Mouse (Mus musculus): ENCODE data around the gene Ms4a6b.
"Not testable (repeated sequence)": the region's sequence is repeated elsewhere in the genome, so short reads cannot be mapped to it uniquely, and the experiment has no call there.

The Ms4a6b gene

DNA sequence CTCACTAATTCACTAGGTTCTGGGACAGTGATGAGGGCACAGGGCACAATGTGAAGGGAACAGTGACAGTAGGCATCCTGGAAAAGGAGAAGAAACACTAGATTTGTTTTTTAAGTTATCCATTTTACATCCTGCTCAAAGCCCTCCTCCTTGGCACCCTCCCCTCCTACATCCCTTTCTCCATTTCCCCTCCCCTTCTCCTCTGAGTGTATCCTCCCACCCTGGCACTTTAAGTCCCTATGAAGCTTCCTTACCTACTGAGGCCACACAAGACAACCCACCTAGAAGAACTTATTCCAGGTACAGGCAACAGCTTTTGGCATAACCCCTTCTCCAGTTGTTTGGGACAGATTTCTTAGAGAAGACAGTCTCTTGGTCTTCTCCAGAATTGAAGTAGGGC is at the start of gene Ms4a6b:
Gene Ms4a6b (plus strand): TSS at position 267 of the 400 bp plus-strand sequence.
- no peak for DNase-seq

DNA sequence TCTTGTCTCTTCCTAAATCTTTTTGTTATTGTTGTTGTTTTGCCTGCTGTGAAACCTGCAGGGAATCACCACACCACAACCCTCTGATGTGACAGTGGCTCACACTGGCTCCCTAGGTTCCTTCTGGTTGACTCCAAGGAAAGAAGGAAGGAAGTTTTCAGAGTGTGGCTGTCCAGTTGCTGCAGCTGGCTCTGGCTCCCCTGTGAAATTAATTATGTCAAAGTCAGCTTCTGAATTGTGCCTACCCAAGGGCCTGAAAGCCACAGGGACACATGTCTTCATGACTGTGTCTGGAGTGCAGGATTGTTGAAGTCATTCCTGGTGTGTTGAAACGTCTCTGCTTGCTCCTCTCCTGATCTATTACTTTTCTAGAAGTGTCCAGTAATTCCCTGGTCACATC is 48.0 kb upstream of the Ms4a6b start:
- DNase-seq = not testable (repeated sequence)

DNA sequence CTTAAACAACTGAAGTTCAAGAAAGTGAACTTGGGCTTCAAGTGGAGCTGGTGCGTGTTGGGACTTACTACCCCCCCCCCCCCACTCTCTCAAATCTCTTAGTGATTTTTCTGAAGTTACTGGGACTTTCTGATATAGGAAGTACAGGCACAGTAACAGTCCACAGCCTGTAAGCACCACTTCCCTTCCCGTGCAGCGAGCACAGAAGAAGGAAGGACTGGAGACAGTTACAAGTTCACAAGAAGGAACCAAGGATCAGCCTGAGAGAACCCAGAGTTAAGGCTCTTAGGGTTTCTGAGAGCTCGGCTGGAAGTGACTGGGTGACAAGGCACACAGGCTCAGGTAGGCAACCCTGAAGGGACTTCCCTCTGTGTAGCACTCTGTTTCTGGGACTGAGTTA is 47.1 kb upstream of the Ms4a6b start, which contains the start of gene Ms4a6c:
Gene Ms4a6c (plus strand): TSS at position 152 of the 400 bp plus-strand sequence.
- DNase-seq = not testable (repeated sequence)

DNA sequence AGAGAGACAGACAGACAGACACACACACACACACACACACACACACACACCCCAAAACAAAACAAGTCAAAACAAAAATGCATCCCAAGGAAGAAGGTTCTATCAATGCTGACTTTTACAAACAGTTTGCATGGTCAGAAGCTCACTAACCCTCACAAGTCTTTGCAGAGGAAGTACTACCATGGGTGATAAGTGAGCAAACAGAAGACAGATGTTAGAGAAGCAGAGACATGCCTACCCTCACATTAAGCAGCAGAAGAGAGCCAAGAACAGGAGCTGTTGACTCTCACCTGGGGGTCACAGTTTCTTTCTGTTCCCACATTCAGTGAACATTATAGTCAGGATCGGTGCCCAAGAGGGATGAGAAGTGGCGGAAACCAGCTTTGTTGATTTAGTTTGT is 36.6 kb upstream of the Ms4a6b start:
- DNase-seq = no peak

DNA sequence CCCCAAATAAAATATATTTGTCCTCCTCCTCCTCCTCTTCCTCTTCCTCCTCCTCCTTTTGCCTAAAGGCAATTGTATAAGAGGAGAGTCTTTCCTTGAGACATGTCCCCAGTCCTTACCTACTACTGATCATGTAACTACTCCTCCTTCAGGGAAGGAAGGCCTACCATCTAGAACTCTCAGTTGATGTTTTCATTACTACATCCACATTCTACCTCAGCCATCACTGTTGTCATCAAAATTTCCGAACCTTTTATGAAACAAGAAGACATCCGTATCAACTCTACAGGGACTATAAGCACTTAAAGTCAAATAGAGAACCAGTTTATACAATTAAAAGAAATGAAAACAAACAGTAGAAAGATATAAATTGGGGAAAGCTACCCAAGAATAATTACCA is 33.6 kb upstream of the Ms4a6b start:
- no peak for DNase-seq

DNA sequence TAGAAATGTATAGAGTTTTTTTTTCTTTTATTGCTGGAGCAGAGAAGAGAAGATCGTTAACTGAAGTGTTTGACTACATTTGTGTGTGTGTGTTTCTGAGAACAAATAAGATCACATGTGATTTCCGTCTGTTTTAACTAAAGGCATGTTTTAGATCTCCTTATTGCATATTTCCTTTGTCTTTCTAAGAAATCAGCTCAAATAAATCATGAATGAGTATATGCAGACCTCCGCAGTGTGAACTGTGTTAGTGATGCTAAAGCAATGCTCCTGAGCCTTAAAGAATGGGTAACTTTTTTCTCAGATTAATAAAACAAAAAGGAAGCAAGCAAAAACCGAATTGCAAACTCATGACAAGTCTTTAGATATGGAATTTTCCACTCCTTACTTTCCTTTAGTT is 32.4 kb upstream of the Ms4a6b start:
- DNase-seq = no peak

DNA sequence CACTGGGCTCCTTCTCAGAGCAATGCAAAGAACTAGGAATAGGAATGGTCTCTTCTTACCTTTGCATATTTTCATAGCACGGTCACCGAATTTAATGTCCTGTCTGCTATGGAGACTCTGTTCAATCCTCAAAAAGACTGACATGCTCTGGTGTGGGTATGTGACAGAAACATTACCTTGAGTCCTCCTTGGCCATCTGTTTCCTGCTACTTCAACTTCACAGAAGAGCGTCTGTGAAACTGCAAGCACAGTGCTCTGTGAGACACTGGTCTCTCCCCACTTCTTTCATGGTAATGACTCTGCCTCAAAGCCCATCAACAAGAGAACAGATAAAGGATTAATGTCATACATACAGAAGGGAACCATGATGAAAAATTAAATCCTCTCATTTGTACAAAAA is 31.9 kb upstream of the Ms4a6b start:
- DNase-seq = no peak

DNA sequence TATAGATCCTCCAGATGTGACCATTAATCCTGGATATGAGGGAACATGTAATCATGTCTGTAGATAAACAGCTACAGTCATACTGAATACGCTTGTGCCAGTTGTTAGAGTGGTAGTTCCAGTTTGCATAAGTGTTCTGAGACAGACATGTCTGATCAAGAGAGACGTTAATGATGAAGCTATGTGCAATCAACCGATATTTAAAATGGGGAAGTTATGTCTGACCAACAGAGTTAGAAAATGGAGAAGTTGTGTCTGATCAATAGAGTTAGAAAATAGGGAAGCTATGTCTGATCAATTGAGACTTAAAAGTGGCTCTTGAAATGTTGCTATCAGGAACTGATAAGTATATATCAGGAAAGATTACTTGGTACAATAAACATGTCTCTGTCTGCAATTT is 31.0 kb upstream of the Ms4a6b start:
- DNase-seq = no peak

DNA sequence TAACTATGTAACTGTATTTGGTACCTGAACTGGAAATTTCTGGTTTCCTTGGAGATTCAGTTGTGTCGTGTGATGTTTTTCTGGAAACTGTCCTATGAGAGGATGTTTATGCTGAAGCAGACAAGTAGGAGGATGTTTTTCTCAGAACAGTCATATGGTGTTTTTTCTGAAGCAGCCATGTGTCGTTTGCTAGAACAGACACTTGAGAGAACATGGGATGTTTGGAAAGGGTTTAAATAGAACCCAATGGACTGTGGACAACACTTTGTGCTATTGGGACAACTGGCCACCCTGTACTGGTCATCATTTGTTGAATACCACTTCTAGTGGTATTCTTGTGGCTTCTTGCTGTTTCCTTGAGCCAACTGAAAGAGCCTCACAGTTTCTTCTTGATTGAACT is 30.6 kb upstream of the Ms4a6b start, which contains the start of gene Gm8369:
Gene Gm8369 (plus strand): TSS at position 193 of the 400 bp plus-strand sequence.
- no peak for DNase-seq

DNA sequence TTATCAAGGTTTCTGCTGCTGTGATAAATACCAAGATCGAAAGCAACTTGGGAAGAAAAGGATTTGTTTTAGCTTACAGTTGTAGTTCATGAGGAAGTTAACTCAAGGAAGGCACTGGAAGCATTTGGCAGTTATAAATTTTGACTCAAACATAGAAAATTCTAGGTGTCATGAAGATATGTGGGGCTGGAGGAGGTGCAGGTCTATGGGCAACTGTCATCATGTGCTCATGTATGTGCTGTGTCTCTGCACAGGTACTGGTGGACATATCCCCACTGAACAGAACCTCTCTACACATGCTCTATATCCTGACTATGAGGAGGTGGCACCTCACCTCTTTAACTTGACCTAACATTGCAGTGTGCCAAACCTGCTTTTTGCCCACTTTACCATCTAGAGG is 29.7 kb upstream of the Ms4a6b start:
- DNase-seq = no peak

DNA sequence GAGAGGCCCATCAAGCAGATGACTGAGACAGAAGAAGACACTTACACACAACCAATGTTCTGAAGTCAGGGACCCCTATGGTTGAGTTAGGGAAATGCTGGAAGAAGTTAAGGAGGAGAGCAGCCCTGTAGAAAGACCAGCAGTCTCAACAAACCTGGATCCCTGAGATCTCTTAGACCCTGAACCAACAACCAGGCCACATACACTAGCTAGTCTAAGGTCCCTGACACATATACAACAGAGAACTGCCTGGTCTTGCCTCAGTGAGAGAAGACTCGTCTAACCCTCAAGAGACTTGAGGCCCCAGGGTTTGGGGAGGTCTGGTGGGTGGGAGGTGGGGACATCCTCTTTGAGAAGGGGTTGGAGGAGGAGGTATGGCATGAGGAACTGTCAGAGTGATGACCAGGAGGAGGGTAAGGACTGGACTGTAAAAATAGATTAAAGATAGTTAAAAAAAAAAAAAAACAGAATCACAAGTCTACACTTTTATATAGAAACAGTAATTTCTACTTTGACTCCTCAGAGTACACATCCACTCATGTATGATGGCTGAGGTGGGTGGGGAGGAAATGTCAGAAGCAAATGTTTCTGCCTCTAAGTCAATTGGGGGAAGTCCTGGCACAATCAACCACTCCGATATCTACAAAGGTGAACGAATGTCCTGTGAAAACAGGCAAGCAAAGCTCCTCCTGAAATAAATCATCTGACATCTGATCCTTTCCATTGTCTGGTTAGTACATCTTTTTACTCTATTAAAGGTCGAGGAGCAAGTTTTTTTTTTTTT is 24.7 kb upstream of the Ms4a6b start:
- no peak for DNase-seq

DNA sequence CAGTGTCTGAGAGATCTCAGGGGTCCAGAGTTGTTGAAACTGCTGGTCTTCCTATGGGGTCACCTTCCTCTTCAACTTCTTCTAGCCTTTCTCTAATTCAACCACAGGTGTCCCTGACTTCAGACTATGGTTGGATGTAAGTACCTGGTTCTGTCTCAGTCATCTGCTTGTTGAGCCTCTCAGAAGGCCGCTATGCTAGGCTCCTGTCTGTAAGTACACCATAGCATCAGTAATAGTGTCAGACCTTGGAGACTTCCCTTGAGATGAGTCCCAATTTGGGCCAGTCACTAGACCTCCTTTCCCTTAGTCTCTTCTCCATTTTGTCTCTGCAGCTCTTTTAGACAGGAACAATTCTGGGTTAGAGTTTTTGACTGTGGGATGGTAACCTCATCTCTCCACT is 23.6 kb upstream of the Ms4a6b start:
- DNase-seq = no peak

DNA sequence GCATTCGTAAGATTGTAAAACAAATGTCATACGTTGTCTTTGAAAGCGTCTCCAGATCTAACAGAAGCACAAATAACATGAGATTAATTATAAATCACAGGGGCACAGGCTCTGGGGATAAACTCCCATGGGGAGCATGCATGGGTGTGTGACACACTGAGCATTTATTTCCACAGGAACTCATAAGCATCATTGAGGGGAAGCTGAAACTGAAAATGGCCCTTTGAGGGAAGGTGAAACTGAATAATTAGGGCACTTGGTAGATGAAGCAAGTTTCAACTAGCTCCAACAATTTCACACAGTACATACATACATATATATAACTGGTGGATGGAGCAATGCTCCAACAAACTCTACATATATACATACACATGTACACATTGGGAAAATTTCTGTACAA is 21.8 kb upstream of the Ms4a6b start:
- no peak for DNase-seq

DNA sequence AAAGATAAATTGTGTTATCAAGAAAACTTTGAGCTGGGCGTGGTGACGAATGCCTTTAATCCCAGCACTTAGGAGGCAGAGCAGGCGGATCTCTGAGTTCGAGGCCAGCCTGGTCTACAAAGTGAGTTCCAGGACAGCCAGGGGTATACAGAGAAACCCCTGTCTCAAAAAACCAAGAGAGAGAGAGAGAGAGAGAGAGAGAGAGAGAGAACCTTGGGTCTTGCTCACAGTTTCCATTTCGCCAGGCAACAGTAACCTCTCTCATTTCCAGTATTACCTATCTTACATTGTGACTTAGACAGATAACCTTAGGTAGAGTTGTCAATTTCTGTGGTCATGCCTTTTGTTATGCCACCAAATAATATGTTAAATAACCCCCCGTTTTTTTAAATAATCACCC is 20.0 kb upstream of the Ms4a6b start:
- no peak for DNase-seq

DNA sequence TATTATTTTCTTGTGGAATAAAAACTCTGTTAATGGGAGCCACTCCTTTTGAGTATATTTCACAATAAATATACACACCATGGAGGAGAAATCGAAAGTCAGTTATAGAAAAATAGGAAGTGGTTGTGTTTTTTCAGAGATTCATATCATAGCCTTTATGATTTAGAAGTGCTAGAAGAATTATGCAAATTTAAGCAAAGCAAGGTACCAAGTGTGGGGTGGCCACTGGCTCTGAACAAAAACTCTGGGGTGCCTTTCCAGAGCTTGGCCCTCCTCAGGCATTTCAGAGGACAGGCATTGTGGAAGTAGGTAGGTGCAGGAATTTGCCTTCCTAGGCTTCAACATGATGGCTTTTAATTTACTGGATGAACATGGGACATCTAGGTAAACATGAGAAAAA is 19.0 kb upstream of the Ms4a6b start:
- not testable (repeated sequence) for DNase-seq

DNA sequence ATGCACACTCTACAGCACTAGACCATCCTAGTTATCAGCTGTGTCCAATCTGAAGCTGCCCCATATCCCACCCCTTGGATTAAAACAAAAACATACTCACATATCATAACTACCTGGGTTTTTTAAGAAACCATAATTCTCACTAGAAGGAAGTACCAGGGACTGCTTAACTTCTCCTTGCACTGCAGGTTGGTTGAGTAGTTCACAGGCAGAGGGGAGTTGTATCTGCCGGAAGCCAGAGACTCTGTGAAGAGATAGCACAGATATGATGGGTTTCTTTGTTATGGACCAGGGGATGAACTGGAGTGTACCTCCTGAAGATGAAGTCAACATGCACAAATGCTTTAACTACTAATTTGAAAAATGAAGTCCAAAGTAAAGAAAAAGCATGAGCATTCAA is 15.5 kb upstream of the Ms4a6b start:
- DNase-seq = no peak

DNA sequence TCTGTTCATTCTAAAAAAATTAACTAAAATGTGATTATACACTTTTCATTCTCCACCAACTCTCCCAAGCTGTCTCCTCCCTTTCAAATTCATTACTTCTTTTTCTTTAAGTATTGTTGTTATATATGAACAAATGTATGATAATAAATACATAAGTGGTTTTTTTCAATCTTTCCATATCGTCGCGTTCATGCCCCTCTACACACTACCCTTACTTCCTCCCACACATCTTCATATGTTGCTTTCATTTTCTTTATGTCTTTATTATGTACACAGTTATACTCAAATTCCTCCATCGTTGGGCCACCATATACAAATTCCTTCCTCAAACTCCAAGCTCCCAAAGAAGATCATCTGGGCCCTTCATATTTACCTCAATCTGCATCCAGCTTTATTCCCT is 15.0 kb upstream of the Ms4a6b start:
- DNase-seq = no peak

DNA sequence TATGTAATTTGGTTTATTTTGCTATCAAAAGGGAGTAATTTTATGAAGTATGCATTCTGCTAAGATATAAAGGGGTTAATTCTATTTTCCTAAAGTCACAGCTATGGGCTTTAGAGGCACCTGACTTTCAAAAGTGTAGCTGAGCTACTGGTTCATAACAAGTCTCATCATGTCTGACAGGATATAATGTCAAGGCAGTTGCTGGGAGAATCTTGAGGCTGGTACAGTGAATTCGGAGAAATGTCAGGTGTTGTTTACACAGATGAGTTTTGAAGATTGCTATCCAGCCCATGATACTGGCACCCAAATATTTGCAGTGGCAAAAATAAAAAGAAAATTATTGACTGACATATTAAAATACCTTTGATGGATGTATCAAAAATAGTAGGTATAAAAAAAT is 11.5 kb upstream of the Ms4a6b start:
- no peak for DNase-seq

DNA sequence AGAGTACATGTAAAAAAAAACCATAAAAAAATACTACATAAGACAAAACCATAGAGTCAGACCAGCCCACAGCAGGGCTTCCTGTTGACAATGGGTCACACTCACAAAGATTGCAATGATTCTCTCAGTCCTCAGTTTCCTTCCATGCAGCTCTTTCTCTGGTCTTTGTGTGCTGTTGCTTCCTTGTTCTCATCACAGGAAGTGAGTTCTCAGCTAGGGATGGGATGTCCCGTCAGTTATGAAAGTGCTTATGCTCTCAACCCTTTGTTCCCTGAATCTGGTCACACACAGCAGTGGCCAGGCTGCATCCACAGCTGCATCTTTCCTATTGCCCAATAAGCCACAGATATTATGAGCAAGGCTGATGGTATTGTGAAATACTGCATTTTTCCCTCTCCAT is 2.9 kb upstream of the Ms4a6b start:
- no peak for DNase-seq

DNA sequence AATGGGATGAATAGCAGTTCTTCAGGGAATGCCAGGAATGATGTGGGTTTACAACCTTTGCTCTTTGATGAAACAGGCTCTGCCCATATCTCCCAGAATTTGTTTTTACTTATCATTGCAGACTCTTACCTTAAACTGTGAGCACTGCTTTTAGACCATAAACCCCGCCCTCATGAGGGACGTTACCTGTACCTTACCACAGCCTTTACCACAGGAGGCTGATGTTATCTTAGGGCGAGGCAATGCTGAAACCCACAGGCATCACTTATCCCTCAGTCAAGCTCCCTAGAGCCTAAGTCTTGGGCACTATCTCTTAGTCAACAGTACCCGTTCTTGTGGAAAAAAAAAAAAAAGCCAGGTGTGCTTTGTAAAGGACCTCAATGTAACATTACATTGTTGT is 533 bp downstream of the Ms4a6b start:
- DNase-seq = no peak

DNA sequence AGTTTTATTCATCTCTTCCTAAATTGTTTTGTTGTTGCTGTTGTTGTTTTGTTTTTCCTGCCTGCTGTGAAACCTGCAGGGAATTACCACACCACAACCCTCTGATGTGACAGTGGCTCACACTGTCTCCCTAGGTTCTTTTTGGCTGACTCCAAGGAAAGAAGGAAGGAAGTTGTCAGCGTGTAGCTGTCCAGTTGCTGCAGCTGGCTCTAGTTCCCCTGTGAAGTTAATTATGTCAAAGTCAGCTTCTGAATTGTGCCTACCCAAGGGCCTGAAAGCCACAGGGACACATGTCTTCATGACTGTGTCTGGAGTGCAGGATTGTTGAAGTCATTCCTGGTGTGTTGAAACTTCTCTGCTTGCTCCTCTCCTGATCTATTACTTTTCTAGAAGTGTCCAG is 1.1 kb downstream of the Ms4a6b start:
- not testable (repeated sequence) for DNase-seq

DNA sequence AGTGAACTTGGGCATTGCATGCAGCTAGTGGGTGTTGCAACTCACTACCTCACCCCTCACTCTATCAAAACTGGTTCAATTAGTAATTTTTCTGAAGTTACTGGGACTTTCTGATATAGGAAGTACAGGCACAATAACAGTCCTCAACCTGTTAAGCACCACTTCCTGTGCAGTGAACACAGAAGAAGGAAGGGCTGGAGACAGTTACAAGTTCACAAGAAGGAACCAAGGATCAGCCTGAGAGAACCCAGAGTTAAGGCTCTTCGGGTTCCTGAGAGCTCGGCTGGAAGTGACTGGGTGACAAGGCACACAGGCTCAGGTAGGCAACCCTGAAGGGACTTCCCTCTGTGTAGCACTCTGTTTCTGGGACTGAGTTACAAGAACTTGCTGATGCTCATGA is 2.0 kb downstream of the Ms4a6b start:
- DNase-seq = not testable (repeated sequence)

DNA sequence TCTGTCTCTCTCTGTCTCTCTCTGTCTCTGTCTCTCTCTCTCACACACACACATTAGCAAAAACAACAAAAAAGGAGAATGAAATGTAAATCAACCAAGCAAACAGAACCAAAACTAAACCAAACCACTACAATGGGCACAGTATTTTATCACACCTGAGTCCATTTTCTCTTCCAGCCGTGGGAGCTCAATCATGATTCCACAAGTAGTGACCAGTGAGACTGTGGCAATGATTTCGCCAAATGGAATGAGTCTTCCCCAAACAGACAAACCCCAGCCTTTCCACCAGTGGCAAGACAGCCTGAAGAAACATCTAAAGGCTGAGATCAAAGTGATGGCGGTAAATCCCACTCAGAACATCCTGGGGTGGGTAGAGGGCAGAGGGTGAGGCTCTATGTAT is 3.8 kb downstream of the Ms4a6b start:
- DNase-seq = no peak

DNA sequence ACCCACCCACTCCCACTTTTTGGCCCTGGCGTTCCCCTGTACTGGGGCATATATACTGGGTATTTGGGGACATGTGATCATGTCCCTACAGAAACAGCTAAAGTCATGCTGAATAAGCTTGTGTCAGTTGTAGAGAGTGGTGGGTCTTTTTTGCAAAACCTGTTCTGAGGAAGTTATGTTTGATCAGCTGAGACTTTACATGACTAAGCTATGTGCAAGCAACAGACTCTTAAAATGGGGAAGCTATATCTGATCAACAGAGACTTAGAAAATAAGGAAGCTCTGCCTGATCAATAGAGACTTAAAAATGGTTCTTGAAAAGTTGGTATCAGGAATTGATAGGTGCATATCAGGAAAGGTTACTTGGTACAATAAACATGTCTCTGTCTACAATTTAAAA is 17.1 kb downstream of the Ms4a6b start:
- no peak for DNase-seq

DNA sequence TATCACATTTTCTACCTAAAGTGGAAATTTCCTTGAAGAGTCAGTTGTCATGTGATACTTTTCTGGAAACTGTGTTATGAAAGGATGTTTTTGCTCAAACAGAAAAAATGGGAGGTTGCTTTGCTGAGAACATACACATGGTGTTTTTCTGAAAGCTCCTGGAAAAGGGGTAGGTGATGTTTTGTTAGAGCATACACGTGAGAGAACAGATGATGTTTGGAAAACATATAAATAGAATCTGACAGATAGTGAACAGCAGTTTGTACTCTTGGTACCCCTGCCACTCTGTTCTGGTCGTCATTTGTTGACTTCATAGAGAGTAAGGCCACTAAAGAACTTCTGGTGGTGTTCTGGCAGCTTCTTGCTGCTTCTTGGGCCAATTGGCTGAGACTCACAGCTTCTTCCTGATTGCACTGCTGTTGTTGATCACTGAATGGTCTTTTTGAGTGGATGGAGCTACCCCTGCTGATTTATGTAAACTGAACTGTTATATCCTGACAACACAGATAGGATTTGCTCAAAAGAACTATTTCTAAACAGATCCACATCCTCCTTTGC is 17.7 kb downstream of the Ms4a6b start:
- peak in 1 of 2 experiments; percentile 29 for DNase-seq

All from lung, postnatal 4 days (tissue).